Mouse (Mus musculus): ENCODE data around the gene Cd47.

Gene Cd47

GRCm38 (mm10) chr16:49866617-49867016 lies 66.3 kb downstream of the Cd47 start:
- DNase-seq (ENCODE audit: low spot score), result no peak

- no peak for DNase-seq (ENCODE audit: low spot score)
These were observed 67.9 kb downstream of the Cd47 start for GRCm38 (mm10) chr16:49868278-49868677.

- no peak for DNase-seq (ENCODE audit: low spot score)
These were observed 73.6 kb downstream of the Cd47 start for GRCm38 (mm10) chr16:49873918-49874317.

GRCm38 (mm10) chr16:49874546-49874945 lies 74.2 kb downstream of the Cd47 start:
- DNase-seq (ENCODE audit: low spot score), result no peak

GRCm38 (mm10) chr16:49876291-49877030 lies 76.1 kb downstream of the Cd47 start:
- DNase-seq (ENCODE audit: low spot score), result no peak

GRCm38 (mm10) chr16:49877243-49877642 lies 76.9 kb downstream of the Cd47 start:
- DNase-seq (ENCODE audit: low spot score), result no peak

- DNase-seq (ENCODE audit: low spot score), result no peak
These were observed 77.7 kb downstream of the Cd47 start for GRCm38 (mm10) chr16:49878051-49878450.

GRCm38 (mm10) chr16:49886403-49887066 lies 86.2 kb downstream of the Cd47 start:
- DNase-seq (ENCODE audit: low spot score), result no peak

GRCm38 (mm10) chr16:49887290-49887689 lies 87.0 kb downstream of the Cd47 start:
- no peak for DNase-seq (ENCODE audit: low spot score)

GRCm38 (mm10) chr16:49887811-49888564 lies 87.7 kb downstream of the Cd47 start:
- DNase-seq (ENCODE audit: low spot score), result no peak

- DNase-seq (ENCODE audit: low spot score), result no peak
These were observed 88.8 kb downstream of the Cd47 start for GRCm38 (mm10) chr16:49889031-49889655.

GRCm38 (mm10) chr16:49892252-49892651 lies 91.9 kb downstream of the Cd47 start:
- no peak for DNase-seq (ENCODE audit: low spot score)

- no peak for DNase-seq (ENCODE audit: low spot score)
These were observed 92.6 kb downstream of the Cd47 start for GRCm38 (mm10) chr16:49892945-49893344.

- DNase-seq (ENCODE audit: low spot score), result no peak
These were observed 94.3 kb downstream of the Cd47 start for GRCm38 (mm10) chr16:49894624-49895023.

GRCm38 (mm10) chr16:49896132-49896531 lies 95.8 kb downstream of the Cd47 start:
- no peak for DNase-seq (ENCODE audit: low spot score)

GRCm38 (mm10) chr16:49901395-49901794 lies 101.1 kb downstream of the Cd47 start:
- DNase-seq (ENCODE audit: low spot score), result no peak

GRCm38 (mm10) chr16:49902083-49902482 lies 101.8 kb downstream of the Cd47 start:
- no peak for DNase-seq (ENCODE audit: low spot score)

- no peak for DNase-seq (ENCODE audit: low spot score)
These were observed 104.1 kb downstream of the Cd47 start for GRCm38 (mm10) chr16:49904248-49904930.

- DNase-seq (ENCODE audit: low spot score), result no peak
These were observed 104.7 kb downstream of the Cd47 start for GRCm38 (mm10) chr16:49905041-49905440.

- no peak for DNase-seq (ENCODE audit: low spot score)
These were observed 105.3 kb downstream of the Cd47 start for GRCm38 (mm10) chr16:49905601-49906001.

- DNase-seq (ENCODE audit: low spot score), result no peak
These were observed 105.7 kb downstream of the Cd47 start for GRCm38 (mm10) chr16:49906066-49906465.

GRCm38 (mm10) chr16:49906940-49907339 lies 106.6 kb downstream of the Cd47 start:
- DNase-seq (ENCODE audit: low spot score), result no peak

Measured in ovary, postnatal 10 days (tissue).